Mouse (Mus musculus): ENCODE results near the gene Pld2. TPM values are rescaled to one million over a fixed set of nuclear protein-coding genes. Genes with fewer than 3 reads are reported as not detected.

Pld2 gene
- polyA plus RNA-seq, 1 experiment from 2014 or later, result 10.8 TPM

- no peak overlapping the region for H3K27ac ChIP-seq (ENCODE audit: low read length)
- no peak overlapping the region for H3K9ac ChIP-seq (replicated peaks; ENCODE audit: low read depth)
- no peak overlapping the region for H3K4me3 ChIP-seq (ENCODE audit: low read depth, low read length)
- WGBS, result 41% methylated on average over 3 of the region's 3 CpGs
- DNase-seq (ENCODE audit: low spot score), result peak; percentile 71
- no peak overlapping the region for H3K4me2 ChIP-seq (replicated peaks; ENCODE audit: low read depth, low read length)
- H3K36me3 ChIP-seq (ENCODE audit: insufficient read depth, low read length), result no peaks in the 10 kb centered on the region
- no peaks in the 10 kb centered on the region for H3K9me3 ChIP-seq (ENCODE audit: low read length)
- H3K4me1 ChIP-seq (ENCODE audit: insufficient read depth, low read depth, low read length), result peaks cover 21% of the 10 kb centered on the region
- TF ChIP-seq CTCF (IDR thresholded peaks at IDR 0.05) (no peak), EP300 (IDR thresholded peaks at IDR 0.05) (no peak)
- no peaks in the 10 kb centered on the region for H3K27me3 ChIP-seq (replicated peaks; ENCODE audit: insufficient read depth, low read length)
- ATAC-seq, result peak; percentile 70
Measured at GRCm38 (mm10) chr11:70577201-70577600, 37.3 kb downstream of the Pld2 start.

- Histone ChIP-seq H3K9ac (replicated peaks; ENCODE audit: low read depth) (no peak overlapping the region), H3K27me3 (replicated peaks; ENCODE audit: insufficient read depth, low read length) (no peaks in the 10 kb centered on the region), H3K27ac (ENCODE audit: low read length) (no peak overlapping the region), H3K36me3 (ENCODE audit: insufficient read depth, low read length) (no peaks in the 10 kb centered on the region), H3K9me3 (ENCODE audit: low read length) (no peaks in the 10 kb centered on the region), H3K4me3 (ENCODE audit: low read depth, low read length) (no peak overlapping the region), H3K4me2 (replicated peaks; ENCODE audit: low read depth, low read length) (no peak overlapping the region), H3K4me1 (ENCODE audit: insufficient read depth, low read depth, low read length) (peaks cover 21% of the 10 kb centered on the region)
- DNase-seq (ENCODE audit: low spot score), result no peak
- TF ChIP-seq EP300 (IDR thresholded peaks at IDR 0.05), result no peak
- TF ChIP-seq CTCF (IDR thresholded peaks at IDR 0.05), result no peak
- 85% methylated on average over 6 of the region's 6 CpGs for WGBS
- ATAC-seq, result no peak
Measured at GRCm38 (mm10) chr11:70578962-70579361, 39.1 kb downstream of the Pld2 start.

- TF ChIP-seq CTCF (IDR thresholded peaks at IDR 0.05) (no peak), EP300 (IDR thresholded peaks at IDR 0.05) (no peak)
- no peaks in the 10 kb centered on the region for H3K36me3 ChIP-seq (ENCODE audit: insufficient read depth, low read length)
- DNase-seq (ENCODE audit: low spot score) (no peak), ATAC-seq (no peak)
- H3K27me3 ChIP-seq (replicated peaks; ENCODE audit: insufficient read depth, low read length), result no peaks in the 10 kb centered on the region
- peak overlapping the region; percentile 51; the same call in 1 of the 2 replicates for H3K27ac ChIP-seq (ENCODE audit: low read length)
- peaks cover 27% of the 10 kb centered on the region for H3K4me1 ChIP-seq (ENCODE audit: insufficient read depth, low read depth, low read length)
- H3K4me3 ChIP-seq (ENCODE audit: low read depth, low read length), result no peak overlapping the region
- H3K9me3 ChIP-seq (ENCODE audit: low read length), result no peaks in the 10 kb centered on the region
- no peak overlapping the region for H3K4me2 ChIP-seq (replicated peaks; ENCODE audit: low read depth, low read length)
- WGBS, result 66% methylated on average over 9 of the region's 9 CpGs
- H3K9ac ChIP-seq (replicated peaks; ENCODE audit: low read depth), result no peak overlapping the region
Measured at GRCm38 (mm10) chr11:70579710-70580357, 40.0 kb downstream of the Pld2 start.

- Histone ChIP-seq H3K4me2 (replicated peaks; ENCODE audit: low read depth, low read length) (no peak overlapping the region), H3K9me3 (ENCODE audit: low read length) (no peaks in the 10 kb centered on the region), H3K36me3 (ENCODE audit: insufficient read depth, low read length) (no peaks in the 10 kb centered on the region), H3K4me1 (ENCODE audit: insufficient read depth, low read depth, low read length) (peaks cover 31% of the 10 kb centered on the region), H3K4me3 (ENCODE audit: low read depth, low read length) (no peak overlapping the region), H3K9ac (replicated peaks; ENCODE audit: low read depth) (no peak overlapping the region), H3K27me3 (replicated peaks; ENCODE audit: insufficient read depth, low read length) (no peaks in the 10 kb centered on the region), H3K27ac (ENCODE audit: low read length) (no peak overlapping the region; the same call in 1 of the 2 replicates)
- ATAC-seq, result no peak
- WGBS, result 37% methylated on average over 5 of the region's 5 CpGs
- DNase-seq (ENCODE audit: low spot score), result peak; percentile 30
- no peak for TF ChIP-seq CTCF (IDR thresholded peaks at IDR 0.05)
- TF ChIP-seq EP300 (IDR thresholded peaks at IDR 0.05), result no peak
Measured at GRCm38 (mm10) chr11:70580358-70580720, 40.5 kb downstream of the Pld2 start.

- no peak overlapping the region for H3K27ac ChIP-seq (ENCODE audit: low read length)
- ATAC-seq, result no peak
Measured at GRCm38 (mm10) chr11:70580921-70581320, 41.1 kb downstream of the Pld2 start.

GRCm38 (mm10) chr11:70582196-70582595, 42.3 kb downstream of the Pld2 start:
- Histone ChIP-seq H3K36me3 (ENCODE audit: insufficient read depth, low read length) (no peaks in the 10 kb centered on the region), H3K4me3 (ENCODE audit: low read depth, low read length) (no peak overlapping the region), H3K27me3 (replicated peaks; ENCODE audit: insufficient read depth, low read length) (no peaks in the 10 kb centered on the region), H3K4me2 (replicated peaks; ENCODE audit: low read depth, low read length) (no peak overlapping the region), H3K4me1 (ENCODE audit: insufficient read depth, low read depth, low read length) (peaks cover 40% of the 10 kb centered on the region), H3K27ac (ENCODE audit: low read length) (no peak overlapping the region), H3K9ac (replicated peaks; ENCODE audit: low read depth) (no peak overlapping the region), H3K9me3 (ENCODE audit: low read length) (no peaks in the 10 kb centered on the region)
- WGBS, result 32% methylated on average over 3 of the region's 3 CpGs
- ATAC-seq (no peak), DNase-seq (ENCODE audit: low spot score) (no peak)
- no peak for TF ChIP-seq EP300 (IDR thresholded peaks at IDR 0.05)
- TF ChIP-seq CTCF (IDR thresholded peaks at IDR 0.05), result no peak

More at GRCm38 (mm10) chr11:70580921-70581320, 41.1 kb downstream of the Pld2 start:
- DNase-seq (ENCODE audit: low spot score), result no peak
- Histone ChIP-seq H3K9ac (replicated peaks; ENCODE audit: low read depth) (no peak overlapping the region), H3K4me3 (ENCODE audit: low read depth, low read length) (no peak overlapping the region), H3K27me3 (replicated peaks; ENCODE audit: insufficient read depth, low read length) (no peaks in the 10 kb centered on the region), H3K4me1 (ENCODE audit: insufficient read depth, low read depth, low read length) (peaks cover 36% of the 10 kb centered on the region), H3K9me3 (ENCODE audit: low read length) (no peaks in the 10 kb centered on the region), H3K4me2 (replicated peaks; ENCODE audit: low read depth, low read length) (no peak overlapping the region), H3K36me3 (ENCODE audit: insufficient read depth, low read length) (no peaks in the 10 kb centered on the region)
- TF ChIP-seq EP300 (IDR thresholded peaks at IDR 0.05) (no peak), CTCF (IDR thresholded peaks at IDR 0.05) (no peak)
- 62% methylated on average over 3 of the region's 3 CpGs for WGBS
